Mouse (Mus musculus): ENCODE data around the gene Xpo6. TPM values are rescaled to one million over a fixed set of nuclear protein-coding genes. Genes with fewer than 3 reads are reported as not detected.

Gene Xpo6
- total RNA-seq, 1 experiment: 92.7 TPM

GRCm38 (mm10) chr7:126216867-126217266, 16.6 kb upstream of the Xpo6 start:
- in situ Hi-C loops (cut with MboI; ENCODE audit: low sequenced_read_pairs in 2 of 2, unreplicated experiment in 2 of 2): no loop called here
- no peak for DNase-seq (ENCODE audit: low read depth, low spot score)
- H3K4me1 ChIP-seq (ENCODE audit: control insufficient read depth in 2 of 2, insufficient read depth in 2 of 2, low read length in 2 of 2, poor library complexity in 1 of 2): peaks cover 2 to 17% of the 10 kb centered on the region in 2 experiments; a peak in 2 of 4 replicates
- no peak overlapping the region for H3K27ac ChIP-seq (ENCODE audit: insufficient read depth, low read depth, low read length, poor library complexity, severe bottlenecking)
- H3K4me3 ChIP-seq (ENCODE audit: insufficient read depth in 1 of 2, low read depth in 1 of 2, low read length in 2 of 2, poor library complexity in 1 of 2, severe bottlenecking in 1 of 2): no peak overlapping the region
- no peaks in the 10 kb centered on the region; the same call in 1 of the 2 replicates for H3K36me3 ChIP-seq (ENCODE audit: control insufficient read depth, insufficient read depth, low read length, poor library complexity, severe bottlenecking)
- TF ChIP-seq ZNF384 (IDR thresholded peaks at IDR 0.05; ENCODE audit: low read depth, low read length) (no peak), MAFK (IDR thresholded peaks at IDR 0.05; ENCODE audit: insufficient read depth, low read depth, low read length) (no peak), HCFC1 (IDR thresholded peaks at IDR 0.05; ENCODE audit: borderline replicate concordance, insufficient read depth, low read length) (no peak)
- H3K9me3 ChIP-seq (ENCODE audit: control insufficient read depth, insufficient read depth, low read depth, low read length): no peaks in the 10 kb centered on the region
- no peak overlapping the region for H3K9ac ChIP-seq (ENCODE audit: insufficient read depth, low read depth, low read length, poor library complexity, severe bottlenecking)

GRCm38 (mm10) chr7:126210856-126211255, 10.6 kb upstream of the Xpo6 start:
- no peak for TF ChIP-seq CHD2 (IDR thresholded peaks at IDR 0.05; ENCODE audit: low read depth, low read length)
- no peak for TF ChIP-seq HCFC1 (IDR thresholded peaks at IDR 0.05; ENCODE audit: borderline replicate concordance, insufficient read depth, low read length)
- TF ChIP-seq MAFK (IDR thresholded peaks at IDR 0.05; ENCODE audit: insufficient read depth, low read depth, low read length): no peak
- no peak for TF ChIP-seq ZNF384 (IDR thresholded peaks at IDR 0.05; ENCODE audit: low read depth, low read length)
- TF ChIP-seq ZC3H11A (IDR thresholded peaks at IDR 0.05; ENCODE audit: borderline replicate concordance, low read depth, low read length): no peak
- Histone ChIP-seq H3K4me3 (ENCODE audit: insufficient read depth in 1 of 2, low read depth in 1 of 2, low read length in 2 of 2, poor library complexity in 1 of 2, severe bottlenecking in 1 of 2) (no peak overlapping the region), H3K27ac (ENCODE audit: insufficient read depth, low read depth, low read length, poor library complexity, severe bottlenecking) (no peak overlapping the region), H3K36me3 (ENCODE audit: control insufficient read depth, insufficient read depth, low read length, poor library complexity, severe bottlenecking) (no peaks in the 10 kb centered on the region), H3K9ac (ENCODE audit: insufficient read depth, low read depth, low read length, poor library complexity, severe bottlenecking) (no peak overlapping the region), H3K9me3 (ENCODE audit: control insufficient read depth, insufficient read depth, low read depth, low read length) (no peaks in the 10 kb centered on the region), H3K4me1 (ENCODE audit: control insufficient read depth in 2 of 2, insufficient read depth in 2 of 2, low read length in 2 of 2, poor library complexity in 1 of 2) (peaks cover 0 to 2% of the 10 kb centered on the region in 2 experiments; a peak in 1 of 4 replicates)
- in situ Hi-C loops (cut with MboI; ENCODE audit: low sequenced_read_pairs in 2 of 2, unreplicated experiment in 2 of 2): no loop called here
- no peak for DNase-seq (ENCODE audit: low read depth, low spot score)

GRCm38 (mm10) chr7:126200997-126201345, 670 bp upstream of the Xpo6 start:
- no peaks in the 10 kb centered on the region for H3K9me3 ChIP-seq (ENCODE audit: control insufficient read depth, insufficient read depth, low read depth, low read length)
- H3K27ac ChIP-seq (ENCODE audit: insufficient read depth, low read depth, low read length, poor library complexity, severe bottlenecking): no peak overlapping the region; the same call in 1 of the 2 replicates
- no peak for DNase-seq (ENCODE audit: low read depth, low spot score)
- TF ChIP-seq MAFK (IDR thresholded peaks at IDR 0.05; ENCODE audit: insufficient read depth, low read depth, low read length) (0 out of 2 replicates have a peak, but pooled peaks have one; percentile 6), HCFC1 (IDR thresholded peaks at IDR 0.05; ENCODE audit: borderline replicate concordance, insufficient read depth, low read length) (no peak)
- H3K4me3 ChIP-seq (ENCODE audit: insufficient read depth in 1 of 2, low read depth in 1 of 2, low read length in 2 of 2, poor library complexity in 1 of 2, severe bottlenecking in 1 of 2): peak overlapping the region; percentile 65 to 74; a peak in 3 of 4 replicates
- H3K4me1 ChIP-seq (ENCODE audit: control insufficient read depth in 2 of 2, insufficient read depth in 2 of 2, low read length in 2 of 2, poor library complexity in 1 of 2): peaks cover 0 to 4% of the 10 kb centered on the region in 2 experiments; a peak in 3 of 4 replicates
- no peak overlapping the region; the same call in 1 of the 2 replicates for H3K9ac ChIP-seq (ENCODE audit: insufficient read depth, low read depth, low read length, poor library complexity, severe bottlenecking)
- 0 out of 2 replicates have a peak, but pooled peaks cover 2% of the 10 kb centered on the region for H3K36me3 ChIP-seq (ENCODE audit: control insufficient read depth, insufficient read depth, low read length, poor library complexity, severe bottlenecking)
- in situ Hi-C loops (cut with MboI; ENCODE audit: low sequenced_read_pairs in 2 of 2, unreplicated experiment in 2 of 2): no loop called here

- H3K9ac ChIP-seq (ENCODE audit: insufficient read depth, low read depth, low read length, poor library complexity, severe bottlenecking): peak overlapping the region; percentile 95
- TF ChIP-seq ZC3H11A (IDR thresholded peaks at IDR 0.05; ENCODE audit: borderline replicate concordance, low read depth, low read length): no peak
- no peak for TF ChIP-seq ZNF384 (IDR thresholded peaks at IDR 0.05; ENCODE audit: low read depth, low read length)
- TF ChIP-seq CHD2 (IDR thresholded peaks at IDR 0.05; ENCODE audit: low read depth, low read length): no peak
- no peak for TF ChIP-seq MAFK (IDR thresholded peaks at IDR 0.05; ENCODE audit: insufficient read depth, low read depth, low read length)
- no peak for TF ChIP-seq HCFC1 (IDR thresholded peaks at IDR 0.05; ENCODE audit: borderline replicate concordance, insufficient read depth, low read length)
- H3K4me3 ChIP-seq (ENCODE audit: insufficient read depth in 1 of 2, low read depth in 1 of 2, low read length in 2 of 2, poor library complexity in 1 of 2, severe bottlenecking in 1 of 2): peak overlapping the region; percentile 74 to 93
- in situ Hi-C loops (cut with MboI; ENCODE audit: low sequenced_read_pairs in 2 of 2, unreplicated experiment in 2 of 2): no loop called here
- H3K4me1 ChIP-seq (ENCODE audit: control insufficient read depth in 2 of 2, insufficient read depth in 2 of 2, low read length in 2 of 2, poor library complexity in 1 of 2): peaks cover 0 to 4% of the 10 kb centered on the region in 2 experiments; a peak in 3 of 4 replicates
- no peaks in the 10 kb centered on the region for H3K9me3 ChIP-seq (ENCODE audit: control insufficient read depth, insufficient read depth, low read depth, low read length)
- 0 out of 2 replicates have a peak, but pooled peaks cover 2% of the 10 kb centered on the region for H3K36me3 ChIP-seq (ENCODE audit: control insufficient read depth, insufficient read depth, low read length, poor library complexity, severe bottlenecking)
- DNase-seq (ENCODE audit: low read depth, low spot score): no peak
- H3K27ac ChIP-seq (ENCODE audit: insufficient read depth, low read depth, low read length, poor library complexity, severe bottlenecking): peak overlapping the region; percentile 74
Observed at GRCm38 (mm10) chr7:126199691-126200102, 604 bp downstream of the Xpo6 start.

GRCm38 (mm10) chr7:126198926-126199325, 1.4 kb downstream of the Xpo6 start:
- in situ Hi-C loops (cut with MboI; ENCODE audit: low sequenced_read_pairs in 2 of 2, unreplicated experiment in 2 of 2): no loop called here
- no peak overlapping the region for H3K27ac ChIP-seq (ENCODE audit: insufficient read depth, low read depth, low read length, poor library complexity, severe bottlenecking)

More at GRCm38 (mm10) chr7:126198926-126199325, 1.4 kb downstream of the Xpo6 start:
- Histone ChIP-seq H3K4me1 (ENCODE audit: control insufficient read depth in 2 of 2, insufficient read depth in 2 of 2, low read length in 2 of 2, poor library complexity in 1 of 2) (peaks cover 0 to 4% of the 10 kb centered on the region in 2 experiments; a peak in 3 of 4 replicates), H3K9ac (ENCODE audit: insufficient read depth, low read depth, low read length, poor library complexity, severe bottlenecking) (peak overlapping the region; percentile 95; the same call in 1 of the 2 replicates), H3K9me3 (ENCODE audit: control insufficient read depth, insufficient read depth, low read depth, low read length) (no peaks in the 10 kb centered on the region), H3K4me3 (ENCODE audit: insufficient read depth in 1 of 2, low read depth in 1 of 2, low read length in 2 of 2, poor library complexity in 1 of 2, severe bottlenecking in 1 of 2) (peak overlapping the region; percentile 74 to 93), H3K36me3 (ENCODE audit: control insufficient read depth, insufficient read depth, low read length, poor library complexity, severe bottlenecking) (0 out of 2 replicates have a peak, but pooled peaks cover 2% of the 10 kb centered on the region)
- no peak for DNase-seq (ENCODE audit: low read depth, low spot score)
- no peak for TF ChIP-seq MAFK (IDR thresholded peaks at IDR 0.05; ENCODE audit: insufficient read depth, low read depth, low read length)
